19 mouse cellular contexts compared by ENCODE assay signal in genomic region chr16:97239626-97240025, GRCm38 (mm10).
"Had no signal": no experiment of that assay in that cellular context is flagged by ENCODE, and none has a peak within 500 bp of the region (broad histone marks: within the 10 kb centered on the region; RNA-seq: fewer than 3 reads in every experiment).

No protein-coding gene starts in this region.

- H3K27me3 ChIP-seq: lung, embryonic 15.5 days; midbrain, embryonic 12.5 days; midbrain, embryonic 15.5 days; neural tube, embryonic 12.5 days; neural tube, embryonic 15.5 days; stomach, embryonic 15.5 days had no signal

- H3K4me2 ChIP-seq: lung, embryonic 15.5 days; midbrain, embryonic 12.5 days; midbrain, embryonic 15.5 days; neural tube, embryonic 12.5 days; neural tube, embryonic 15.5 days; stomach, embryonic 15.5 days had no signal

- H3K4me1 ChIP-seq: lung, embryonic 15.5 days; midbrain, embryonic 12.5 days; midbrain, embryonic 15.5 days; neural tube, embryonic 12.5 days; neural tube, embryonic 15.5 days; stomach, embryonic 15.5 days had no signal

- H3K4me3 ChIP-seq: left cerebral cortex, adult 2 months; lung, embryonic 15.5 days; midbrain, embryonic 12.5 days; midbrain, embryonic 15.5 days; neural tube, embryonic 12.5 days; neural tube, embryonic 15.5 days; stomach, embryonic 15.5 days had no signal

- H3K36me3 ChIP-seq: lung, embryonic 15.5 days; midbrain, embryonic 12.5 days; midbrain, embryonic 15.5 days; neural tube, embryonic 12.5 days; neural tube, embryonic 15.5 days; stomach, embryonic 15.5 days had no signal

- H3K27ac ChIP-seq: kidney, postnatal 0 days; left cerebral cortex, adult 2 months; liver, embryonic 14.5 days; lung, embryonic 15.5 days; midbrain, embryonic 12.5 days; midbrain, embryonic 15.5 days; neural tube, embryonic 12.5 days; neural tube, embryonic 15.5 days; stomach, embryonic 15.5 days had no signal

- DNase-seq: kidney, adult 2 months; kidney, postnatal 36 days; layer of hippocampus, postnatal 36 days; lung, adult 18-20 months; lung, postnatal 10 days; lung, postnatal 36 days; right cerebral cortex, adult 18-20 months; right cerebral cortex, postnatal 25 days; spleen, adult 18-20 months; thymus, postnatal 25 days had no signal

- H3K9me3 ChIP-seq: lung, embryonic 15.5 days; midbrain, embryonic 12.5 days; midbrain, embryonic 15.5 days; neural tube, embryonic 12.5 days; neural tube, embryonic 15.5 days; stomach, embryonic 15.5 days had no signal

- ATAC-seq: midbrain, embryonic 15.5 days had no signal

- H3K9ac ChIP-seq: liver, embryonic 14.5 days; lung, embryonic 15.5 days; midbrain, embryonic 12.5 days; midbrain, embryonic 15.5 days; neural tube, embryonic 12.5 days; neural tube, embryonic 15.5 days; stomach, embryonic 15.5 days had no signal
